Mouse (Mus musculus) forebrain, embryonic 12.5 days (tissue): ENCODE results near the gene Ugt1a10. TPM values are rescaled to one million over a fixed set of nuclear protein-coding genes. Genes with fewer than 3 reads are reported as not detected.
A peak's percentile ranks its signal among the peaks of the same experiment; 100 is the strongest.
"Not testable (repeated sequence)": the region's sequence is repeated elsewhere in the genome, so short reads cannot be mapped to it uniquely, and the experiment has no call there.

ENCODE experiments used
- ATAC-seq: fragments of 200-750 bp; cut with Nextera tagmentation; 2 replicates; pipeline ENCODE4 v1.8.0; 2017; ENCODE audit warnings: moderate TSS enrichment; ENCODE audit not compliant: low FRiP score
- H3K27ac ChIP-seq: fragments of 300-500 bp; sonication (generic); 2 replicates; pipeline ENCODE4 v1.5.1; 2016; ENCODE audit warnings: mild to moderate bottlenecking
- H3K27me3 ChIP-seq: fragments of 300-500 bp; sonication (generic); 2 replicates; pipeline ENCODE4 v1.6.1; 2016; ENCODE audit warnings: mild to moderate bottlenecking
- H3K36me3 ChIP-seq: fragments of 300-500 bp; sonication (generic); replicated peaks from 2 replicates; pipeline ENCODE4 v1.6.1; 2016; ENCODE audit warnings: mild to moderate bottlenecking
- H3K4me1 ChIP-seq: fragments of 300-500 bp; sonication (generic); 2 replicates; pipeline ENCODE4 v1.6.1; 2016
- H3K4me2 ChIP-seq: fragments of 300-500 bp; sonication (generic); 2 replicates; pipeline ENCODE4 v1.6.1; 2016; ENCODE audit warnings: mild to moderate bottlenecking, moderate library complexity
- H3K4me3 ChIP-seq: fragments of 300-500 bp; sonication (generic); replicated peaks from 2 replicates; pipeline ENCODE4 v1.5.1; 2016; ENCODE audit warnings: mild to moderate bottlenecking
- H3K9ac ChIP-seq: fragments of 300-500 bp; sonication (generic); 2 replicates; pipeline ENCODE4 v1.6.1; 2016; ENCODE audit warnings: mild to moderate bottlenecking
- H3K9me3 ChIP-seq: fragments of 300-500 bp; sonication (generic); 2 replicates; pipeline ENCODE4 v1.6.1; 2016
- WGBS: fragments of 180-500 bp; shearing (Covaris S2); methylation state at CpG from one replicate; pipeline ENCODE4 v1.1.7; 2016; 5-methylcytosine and 5-hydroxymethylcytosine counted together
- polyA plus RNA-seq: library from polyadenylated mRNA; unstranded; fragments of >200 nt; fragmentation: Nextera tagmentation; extraction: Ambion mirVana; gene quantifications from 2 replicates; pipeline ENCODE4 v1.2.1, GENCODE M21; 2016

The Ugt1a10 gene
- not detected in 2 replicates for polyA plus RNA-seq

GRCm38 (mm10) chr1:88055088-88055487 is at the start of gene Ugt1a10:
Gene Ugt1a10, plus strand, starts transcription at chr1:88055388.
- 81% methylated on average over 1 of the region's 1 CpGs for WGBS
- no peaks in the 10 kb centered on the region for H3K9me3 ChIP-seq
- no peaks in the 10 kb centered on the region for H3K4me1 ChIP-seq

GRCm38 (mm10) chr1:88007692-88008210 is 47.4 kb upstream of the Ugt1a10 start:
- Histone ChIP-seq H3K9ac (peak overlapping the region; percentile 86), H3K36me3 (peaks cover 12% of the 10 kb centered on the region), H3K4me1 (peaks cover 9% of the 10 kb centered on the region), H3K27ac (peak overlapping the region; percentile 90), H3K9me3 (no peaks in the 10 kb centered on the region), H3K27me3 (no peaks in the 10 kb centered on the region), H3K4me3 (peak overlapping the region; percentile 74), H3K4me2 (peak overlapping the region; percentile 65)
- under 1% methylated on average over 5 of the region's 5 CpGs for WGBS
- ATAC-seq: peak; percentile 73

More at GRCm38 (mm10) chr1:88055088-88055487, at the start of gene Ugt1a10:
- Histone ChIP-seq H3K36me3 (no peaks in the 10 kb centered on the region), H3K4me3 (no peak within 1 kb of the TSS), H3K27ac (no peak within 1 kb of the TSS), H3K27me3 (no peaks in the 10 kb centered on the region), H3K9ac (no peak within 1 kb of the TSS), H3K4me2 (no peak within 1 kb of the TSS)
- no peak for ATAC-seq

- Histone ChIP-seq H3K4me1 (peaks cover 9% of the 10 kb centered on the region), H3K27ac (peak within 1 kb of the TSS; percentile 90), H3K9me3 (no peaks in the 10 kb centered on the region), H3K4me2 (peak within 1 kb of the TSS; percentile 65), H3K36me3 (peaks cover 12% of the 10 kb centered on the region), H3K27me3 (no peaks in the 10 kb centered on the region), H3K9ac (peak within 1 kb of the TSS; percentile 86), H3K4me3 (peak within 1 kb of the TSS; percentile 74)
- under 1% methylated on average over 45 of the region's 45 CpGs for WGBS
- peak; percentile 95 for ATAC-seq
Observed at GRCm38 (mm10) chr1:88008211-88008697, 46.9 kb upstream of the Ugt1a10 start, which contains the start of gene Usp40. Gene Usp40, minus strand, starts transcription at chr1:88008551.

- H3K9ac ChIP-seq: peak overlapping the region; percentile 86; the same call in 1 of the 2 replicates
- peak overlapping the region; percentile 74 for H3K4me3 ChIP-seq
- no peak overlapping the region for H3K27ac ChIP-seq
- 52% methylated on average over 4 of the region's 4 CpGs for WGBS
- H3K27me3 ChIP-seq: no peaks in the 10 kb centered on the region
- H3K4me1 ChIP-seq: peaks cover 9% of the 10 kb centered on the region
- H3K9me3 ChIP-seq: no peaks in the 10 kb centered on the region
- H3K4me2 ChIP-seq: peak overlapping the region; percentile 65
- peak; percentile 47; the same call in 1 of the 2 replicates for ATAC-seq
- peaks cover 9% of the 10 kb centered on the region for H3K36me3 ChIP-seq
Observed at GRCm38 (mm10) chr1:88008735-88009134, 46.5 kb upstream of the Ugt1a10 start.

GRCm38 (mm10) chr1:88009521-88009920 is 45.7 kb upstream of the Ugt1a10 start:
- Histone ChIP-seq H3K4me2 (no peak overlapping the region), H3K36me3 (0 out of 2 replicates have a peak, but pooled peaks cover 5% of the 10 kb centered on the region), H3K4me1 (peaks cover 9% of the 10 kb centered on the region), H3K4me3 (no peak overlapping the region), H3K9ac (no peak overlapping the region), H3K9me3 (0 out of 2 replicates have a peak, but pooled peaks cover 5% of the 10 kb centered on the region), H3K27ac (no peak overlapping the region), H3K27me3 (no peaks in the 10 kb centered on the region)
- ATAC-seq: no peak
- 83% methylated on average over 3 of the region's 3 CpGs for WGBS

- ATAC-seq: no peak
- no peak overlapping the region for H3K9ac ChIP-seq
- H3K4me1 ChIP-seq: no peaks in the 10 kb centered on the region; the same call in 1 of the 2 replicates
- no peaks in the 10 kb centered on the region for H3K36me3 ChIP-seq
- H3K4me3 ChIP-seq: no peak overlapping the region
- no peaks in the 10 kb centered on the region for H3K27me3 ChIP-seq
- 80% methylated on average over 3 of the region's 3 CpGs for whole genome bisulfite sequencing
- H3K4me2 ChIP-seq: no peak overlapping the region
- no peak overlapping the region for H3K27ac ChIP-seq
- H3K9me3 ChIP-seq: peaks cover 11% of the 10 kb centered on the region; the same call in 1 of the 2 replicates
Observed at GRCm38 (mm10) chr1:88013726-88014125, 41.5 kb upstream of the Ugt1a10 start.

GRCm38 (mm10) chr1:88014194-88014593 is 41.0 kb upstream of the Ugt1a10 start:
- H3K36me3 ChIP-seq: no peaks in the 10 kb centered on the region
- H3K4me2 ChIP-seq: no peak overlapping the region
- H3K27me3 ChIP-seq: no peaks in the 10 kb centered on the region
- H3K4me3 ChIP-seq: no peak overlapping the region
- no peak overlapping the region for H3K9ac ChIP-seq
- no peaks in the 10 kb centered on the region for H3K4me1 ChIP-seq
- no peak for ATAC-seq
- WGBS: 97% methylated on average over 4 of the region's 4 CpGs
- peaks cover 11% of the 10 kb centered on the region; the same call in 1 of the 2 replicates for H3K9me3 ChIP-seq
- no peak overlapping the region for H3K27ac ChIP-seq

GRCm38 (mm10) chr1:88014671-88015070 is 40.5 kb upstream of the Ugt1a10 start:
- H3K4me3 ChIP-seq: no peak overlapping the region
- H3K9me3 ChIP-seq: peaks cover 11% of the 10 kb centered on the region; the same call in 1 of the 2 replicates
- no peak overlapping the region for H3K9ac ChIP-seq
- no peaks in the 10 kb centered on the region for H3K36me3 ChIP-seq
- H3K27ac ChIP-seq: no peak overlapping the region
- 96% methylated on average over 4 of the region's 4 CpGs for WGBS
- ATAC-seq: no peak
- no peaks in the 10 kb centered on the region for H3K27me3 ChIP-seq
- H3K4me1 ChIP-seq: no peaks in the 10 kb centered on the region
- H3K4me2 ChIP-seq: no peak overlapping the region

- Histone ChIP-seq H3K4me2 (no peak overlapping the region), H3K36me3 (no peaks in the 10 kb centered on the region), H3K4me1 (no peaks in the 10 kb centered on the region), H3K9me3 (peaks cover 11% of the 10 kb centered on the region; the same call in 1 of the 2 replicates), H3K27ac (no peak overlapping the region), H3K9ac (no peak overlapping the region), H3K27me3 (no peaks in the 10 kb centered on the region), H3K4me3 (no peak overlapping the region)
- ATAC-seq: no peak
- WGBS: 87% methylated on average over 6 of the region's 6 CpGs
Observed at GRCm38 (mm10) chr1:88015371-88015770, 39.8 kb upstream of the Ugt1a10 start.

GRCm38 (mm10) chr1:88025244-88025643 is 29.9 kb upstream of the Ugt1a10 start:
- H3K4me1 ChIP-seq, H3K9ac ChIP-seq, H3K36me3 ChIP-seq, H3K9me3 ChIP-seq, ATAC-seq, H3K27me3 ChIP-seq, H3K4me2 ChIP-seq, H3K4me3 ChIP-seq, H3K27ac ChIP-seq: not testable (repeated sequence)
- WGBS: 67% methylated on average over 3 of the region's 3 CpGs

GRCm38 (mm10) chr1:88043044-88043443 is 12.1 kb upstream of the Ugt1a10 start:
- 37% methylated on average over 1 of the region's 2 CpGs for WGBS
- H3K4me1 ChIP-seq, H3K4me2 ChIP-seq, H3K9ac ChIP-seq, H3K9me3 ChIP-seq, H3K36me3 ChIP-seq, H3K4me3 ChIP-seq, ATAC-seq, H3K27me3 ChIP-seq, H3K27ac ChIP-seq: not testable (repeated sequence)

- H3K27ac ChIP-seq, H3K27me3 ChIP-seq, ATAC-seq, H3K9ac ChIP-seq, H3K36me3 ChIP-seq, H3K9me3 ChIP-seq, H3K4me1 ChIP-seq, H3K4me3 ChIP-seq, H3K4me2 ChIP-seq: not testable (repeated sequence)
- WGBS: 64% methylated on average over 4 of the region's 5 CpGs
Observed at GRCm38 (mm10) chr1:88044832-88045437, 10.3 kb upstream of the Ugt1a10 start.
